Mouse (Mus musculus) neural tube, embryonic 14.5 days (tissue): ENCODE data around the gene Shisa4. TPM values are rescaled to one million over a fixed set of nuclear protein-coding genes. Genes with fewer than 3 reads are reported as not detected.

ENCODE experiments used
- ATAC-seq: fragments of 200-750 bp; cut with Nextera tagmentation; 2 replicates; pipeline ENCODE4 v1.8.0; 2017; ENCODE audit warnings: low read depth, mild to moderate bottlenecking, moderate TSS enrichment, moderate library complexity
- H3K27ac ChIP-seq: fragments of 300-500 bp; sonication (generic); 2 replicates; pipeline ENCODE4 v1.5.1; 2014; ENCODE audit warnings: low read depth, mild to moderate bottlenecking, control low read depth, low read length, moderate library complexity, mixed read lengths
- H3K27me3 ChIP-seq: fragments of 300-500 bp; sonication (generic); 2 replicates; pipeline ENCODE4 v1.6.1; 2014; ENCODE audit warnings: low read length; ENCODE audit not compliant: control insufficient read depth, insufficient read depth
- H3K36me3 ChIP-seq: fragments of 300-500 bp; sonication (generic); 2 replicates; pipeline ENCODE4 v1.6.1; 2014; ENCODE audit warnings: low read length, mixed read lengths; ENCODE audit not compliant: control insufficient read depth, insufficient read depth
- H3K4me1 ChIP-seq: fragments of 300-500 bp; sonication (generic); 2 replicates; pipeline ENCODE4 v1.6.1; 2014; ENCODE audit warnings: low read length; ENCODE audit not compliant: control insufficient read depth, insufficient read depth
- H3K4me2 ChIP-seq: fragments of 300-500 bp; sonication (generic); 2 replicates; pipeline ENCODE4 v1.6.1; 2014; ENCODE audit warnings: mild to moderate bottlenecking, low read depth, low read length, control low read depth
- H3K4me3 ChIP-seq: fragments of 300-500 bp; sonication (generic); 2 replicates; pipeline ENCODE4 v1.5.1; 2014; ENCODE audit warnings: low read depth, low read length, control low read depth, mixed read lengths
- H3K9ac ChIP-seq: fragments of 300-500 bp; sonication (generic); replicated peaks from 2 replicates; pipeline ENCODE4 v1.6.1; 2014; ENCODE audit warnings: low read depth, mild to moderate bottlenecking, control low read depth, low read length, mixed read lengths
- H3K9me3 ChIP-seq: fragments of 300-500 bp; sonication (generic); 2 replicates; pipeline ENCODE4 v1.6.1; 2016; ENCODE audit warnings: low read length; ENCODE audit not compliant: control insufficient read depth
- WGBS: fragments of 180-500 bp; shearing (Covaris S2); extraction: QIAGEN DNeasy Blood & Tissue Kit; methylation state at CpG from one replicate; pipeline ENCODE4 v1.1.7; 2014; 5-methylcytosine and 5-hydroxymethylcytosine counted together
- polyA plus RNA-seq: library from polyadenylated mRNA; unstranded; fragments of >200 nt; fragmentation: Nextera tagmentation; extraction: Ambion mirVana; gene quantifications from 2 replicates; pipeline ENCODE4 v1.2.1, GENCODE M21; 2014

Gene Shisa4
- polyA plus RNA-seq, 1 experiment from 2014 or later = 75.5 TPM

DNA sequence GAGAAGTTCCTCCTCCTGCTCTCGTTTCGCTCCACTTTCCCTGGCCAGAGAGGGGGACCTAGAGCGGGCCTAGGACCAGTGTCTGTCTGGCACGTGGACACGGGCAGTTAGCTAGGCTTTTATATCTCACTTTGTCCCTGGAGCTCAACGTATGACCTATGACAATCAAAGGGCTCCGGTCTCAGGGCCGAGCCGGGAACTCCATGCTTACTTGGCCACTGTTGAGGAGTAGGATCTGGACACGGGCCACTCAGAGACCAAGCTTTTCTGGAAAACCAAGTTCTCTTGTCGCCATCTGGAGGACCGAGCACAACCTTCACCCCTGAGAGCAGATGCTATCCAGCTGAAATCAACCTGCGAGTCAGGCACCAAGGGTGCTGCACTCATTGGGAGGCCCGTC lies 6.1 kb downstream of the Shisa4 start:
- H3K4me1 ChIP-seq = peaks cover 9% of the 10 kb centered on the region; the same call in 1 of the 2 replicates
- H3K9ac ChIP-seq = peak overlapping the region; percentile 65; the same call in 1 of the 2 replicates
- no peaks in the 10 kb centered on the region for H3K9me3 ChIP-seq
- no peaks in the 10 kb centered on the region for H3K27me3 ChIP-seq
- H3K27ac ChIP-seq = no peak overlapping the region
- peak overlapping the region; percentile 93 for H3K4me2 ChIP-seq
- H3K36me3 ChIP-seq = no peaks in the 10 kb centered on the region
- H3K4me3 ChIP-seq = peak overlapping the region; percentile 37
- 10% methylated on average over 14 of the region's 14 CpGs for WGBS
- ATAC-seq = peak; percentile 13

DNA sequence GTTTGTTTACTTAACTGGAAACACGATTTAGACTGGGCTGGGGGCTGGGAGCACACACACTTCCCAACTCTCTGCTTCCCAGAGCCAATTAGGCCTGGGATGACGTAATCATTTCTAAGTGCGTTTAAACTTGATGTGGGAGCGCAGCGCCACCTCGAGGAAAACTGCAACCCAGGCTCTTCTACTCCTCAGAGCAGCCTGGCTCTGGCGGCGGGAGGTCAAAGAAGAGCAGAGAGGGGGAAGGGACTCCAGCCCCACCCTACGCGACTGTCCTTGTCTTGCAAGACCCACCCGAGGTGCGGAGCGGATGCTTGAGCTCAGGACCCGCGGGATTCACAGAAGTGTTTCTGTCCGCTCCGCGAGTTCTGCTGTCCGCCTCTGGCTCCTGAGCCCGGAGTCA lies 6.8 kb downstream of the Shisa4 start:
- Histone ChIP-seq H3K4me3 (peak overlapping the region; percentile 37), H3K27me3 (no peaks in the 10 kb centered on the region), H3K9me3 (no peaks in the 10 kb centered on the region), H3K36me3 (no peaks in the 10 kb centered on the region), H3K4me2 (peak overlapping the region; percentile 93), H3K9ac (peak overlapping the region; percentile 65), H3K4me1 (peaks cover 9% of the 10 kb centered on the region; the same call in 1 of the 2 replicates), H3K27ac (no peak overlapping the region)
- WGBS = 1% methylated on average over 20 of the region's 20 CpGs
- ATAC-seq = peak; percentile 82

DNA sequence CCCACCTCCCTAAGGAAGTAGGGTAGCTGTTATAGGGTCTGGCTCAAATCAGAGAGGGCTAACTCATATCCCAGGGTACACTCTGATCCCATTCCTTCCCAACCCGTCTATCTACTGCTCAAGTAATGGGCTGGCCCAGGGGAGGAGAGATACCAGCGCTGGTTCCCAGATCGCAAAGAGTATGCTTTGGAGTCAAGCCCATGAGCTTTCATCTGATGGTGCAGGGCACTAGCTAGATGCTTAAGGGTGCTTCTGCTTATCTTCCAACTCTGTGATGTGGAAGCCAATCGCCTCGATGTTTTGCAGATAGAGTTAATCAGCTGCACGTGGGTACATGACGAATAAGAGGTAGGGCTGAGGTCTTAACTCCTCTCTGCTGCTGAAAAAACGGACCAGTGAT lies 7.4 kb downstream of the Shisa4 start:
- Histone ChIP-seq H3K9ac (no peak overlapping the region), H3K27ac (no peak overlapping the region), H3K4me2 (no peak overlapping the region), H3K4me3 (no peak overlapping the region), H3K27me3 (no peaks in the 10 kb centered on the region), H3K36me3 (no peaks in the 10 kb centered on the region), H3K9me3 (no peaks in the 10 kb centered on the region), H3K4me1 (peaks cover 4% of the 10 kb centered on the region; the same call in 1 of the 2 replicates)
- 78% methylated on average over 8 of the region's 8 CpGs for WGBS
- ATAC-seq = no peak

DNA sequence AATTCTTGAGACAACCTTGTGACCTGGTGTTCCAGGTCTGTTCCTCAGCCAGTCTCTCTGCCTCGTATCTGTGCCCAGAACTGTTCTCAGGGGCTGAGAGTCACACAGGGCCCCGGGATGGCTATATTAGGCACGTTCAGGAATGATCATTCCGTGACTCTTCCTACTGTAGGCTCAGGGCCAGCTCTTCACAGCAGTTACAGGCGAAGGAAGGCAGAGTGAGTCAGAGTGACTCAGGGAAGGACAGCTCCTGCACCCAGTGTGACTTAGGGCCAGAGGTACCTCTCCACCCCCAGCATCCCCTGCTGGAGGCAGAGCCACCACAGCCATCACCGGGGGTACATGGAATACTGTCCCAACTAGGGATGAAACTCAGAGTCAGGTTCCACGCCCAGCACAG lies 8.0 kb downstream of the Shisa4 start:
- H3K4me3 ChIP-seq = no peak overlapping the region
- no peak overlapping the region for H3K4me2 ChIP-seq
- H3K4me1 ChIP-seq = no peaks in the 10 kb centered on the region
- H3K9ac ChIP-seq = no peak overlapping the region
- no peak for ATAC-seq
- H3K27ac ChIP-seq = no peak overlapping the region
- H3K36me3 ChIP-seq = no peaks in the 10 kb centered on the region
- 83% methylated on average over 7 of the region's 7 CpGs for WGBS
- no peaks in the 10 kb centered on the region for H3K9me3 ChIP-seq
- H3K27me3 ChIP-seq = no peaks in the 10 kb centered on the region

DNA sequence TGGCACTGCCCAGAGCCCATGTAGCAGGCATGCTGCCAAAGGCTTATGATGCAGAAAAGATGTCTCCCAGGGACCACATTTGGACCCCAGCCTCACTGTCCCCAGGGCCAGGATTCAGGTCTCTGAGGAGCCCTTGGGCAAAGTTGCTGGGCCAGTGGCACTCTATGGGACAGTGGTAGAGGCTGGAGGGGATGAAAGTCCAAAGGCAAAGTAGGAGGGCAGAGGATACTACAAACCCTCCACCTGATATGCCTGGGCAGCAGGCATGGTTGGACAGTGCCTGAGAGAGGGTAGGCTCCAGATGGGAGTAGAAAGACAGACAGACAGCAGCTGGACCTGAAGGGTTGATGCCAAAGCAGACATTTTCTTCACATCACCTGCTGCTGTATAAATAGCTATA lies 8.7 kb downstream of the Shisa4 start:
- no peak for ATAC-seq

GRCm38 (mm10) chr1:135363446-135363845 lies 11.6 kb downstream of the Shisa4 start:
- H3K4me2 ChIP-seq = no peak overlapping the region
- ATAC-seq = no peak
- no peak overlapping the region for H3K27ac ChIP-seq
- no peaks in the 10 kb centered on the region for H3K27me3 ChIP-seq
- H3K36me3 ChIP-seq = no peaks in the 10 kb centered on the region
- H3K9me3 ChIP-seq = no peaks in the 10 kb centered on the region
- H3K4me1 ChIP-seq = no peaks in the 10 kb centered on the region
- H3K4me3 ChIP-seq = no peak overlapping the region
- WGBS = 89% methylated on average over 8 of the region's 8 CpGs
- no peak overlapping the region for H3K9ac ChIP-seq

More for the DNA sequence above, 8.7 kb downstream of the Shisa4 start:
- Histone ChIP-seq H3K9ac (no peak overlapping the region), H3K36me3 (no peaks in the 10 kb centered on the region), H3K27me3 (no peaks in the 10 kb centered on the region), H3K4me1 (no peaks in the 10 kb centered on the region), H3K27ac (no peak overlapping the region), H3K9me3 (no peaks in the 10 kb centered on the region), H3K4me2 (no peak overlapping the region), H3K4me3 (no peak overlapping the region)

DNA sequence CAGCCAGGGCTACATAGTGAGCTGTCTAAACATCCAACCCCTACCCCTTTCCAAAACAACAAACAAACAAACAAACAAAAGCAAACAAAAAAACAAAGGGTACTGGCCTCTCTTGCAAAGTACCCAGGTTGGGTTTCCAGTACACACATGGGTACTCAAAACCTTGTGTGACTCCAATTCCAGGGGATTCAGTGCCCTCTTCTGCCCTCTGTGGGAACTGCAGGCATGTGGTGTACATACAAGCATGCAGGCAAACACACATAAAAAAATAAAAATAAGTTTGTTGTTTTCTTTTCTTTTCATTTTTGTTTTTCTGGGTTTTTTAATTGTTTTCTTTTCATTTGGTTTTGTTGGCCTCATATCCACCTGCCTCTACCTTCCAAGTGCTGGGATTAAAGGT lies 12.9 kb downstream of the Shisa4 start:
- no peak for ATAC-seq
- Histone ChIP-seq H3K27ac (no peak overlapping the region), H3K4me3 (no peak overlapping the region), H3K4me2 (no peak overlapping the region), H3K27me3 (no peaks in the 10 kb centered on the region), H3K4me1 (no peaks in the 10 kb centered on the region), H3K36me3 (no peaks in the 10 kb centered on the region), H3K9me3 (no peaks in the 10 kb centered on the region), H3K9ac (no peak overlapping the region)

- Histone ChIP-seq H3K4me1 (no peaks in the 10 kb centered on the region), H3K9ac (no peak overlapping the region), H3K9me3 (no peaks in the 10 kb centered on the region), H3K27me3 (no peaks in the 10 kb centered on the region), H3K4me3 (no peak overlapping the region), H3K36me3 (no peaks in the 10 kb centered on the region), H3K4me2 (no peak overlapping the region), H3K27ac (no peak overlapping the region)
- ATAC-seq = no peak
- 57% methylated on average over 4 of the region's 4 CpGs for WGBS
These were observed 13.5 kb downstream of the Shisa4 start for GRCm38 (mm10) chr1:135361491-135361890.

GRCm38 (mm10) chr1:135359071-135359470 lies 16.0 kb downstream of the Shisa4 start:
- no peak overlapping the region for H3K27ac ChIP-seq
- H3K36me3 ChIP-seq = no peaks in the 10 kb centered on the region
- WGBS = 44% methylated on average over 2 of the region's 2 CpGs
- no peaks in the 10 kb centered on the region for H3K4me1 ChIP-seq
- no peak overlapping the region for H3K4me2 ChIP-seq
- ATAC-seq = no peak
- no peak overlapping the region for H3K4me3 ChIP-seq
- H3K9me3 ChIP-seq = no peaks in the 10 kb centered on the region
- no peak overlapping the region for H3K9ac ChIP-seq
- no peaks in the 10 kb centered on the region for H3K27me3 ChIP-seq

DNA sequence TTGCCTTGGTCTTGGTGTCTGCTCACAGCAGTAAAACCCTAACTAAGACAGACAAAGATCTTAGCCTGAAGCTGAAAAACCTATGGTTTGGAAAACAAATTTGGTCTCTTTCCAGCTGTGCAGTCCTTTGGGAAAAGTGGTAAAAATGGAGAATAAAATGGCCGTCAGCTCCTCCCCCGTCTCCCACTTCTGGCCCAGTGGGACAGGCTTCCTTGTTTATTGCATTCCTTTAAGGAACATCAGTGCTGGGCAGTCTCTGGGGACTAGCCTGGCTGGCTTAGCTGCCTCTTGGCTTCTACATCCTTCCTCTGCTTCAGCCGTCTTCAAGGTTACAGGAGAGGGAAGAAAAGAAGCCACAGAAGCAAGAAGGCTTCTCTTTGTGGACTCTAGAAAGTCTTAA lies 23.1 kb downstream of the Shisa4 start:
- 48% methylated on average over 3 of the region's 3 CpGs for WGBS
- Histone ChIP-seq H3K4me2 (no peak overlapping the region), H3K4me3 (no peak overlapping the region), H3K9ac (no peak overlapping the region), H3K4me1 (no peaks in the 10 kb centered on the region), H3K36me3 (no peaks in the 10 kb centered on the region), H3K27me3 (no peaks in the 10 kb centered on the region), H3K27ac (no peak overlapping the region), H3K9me3 (no peaks in the 10 kb centered on the region)
- ATAC-seq = no peak
